Mouse (Mus musculus): ENCODE results near the gene Plxna2. TPM values are rescaled to one million over a fixed set of nuclear protein-coding genes. Genes with fewer than 3 reads are reported as not detected.

The Plxna2 gene
- polyA plus RNA-seq, 1 experiment from 2014 or later, result 26.4 TPM

GRCm38 (mm10) chr1:194773899-194774298 lies 155.9 kb downstream of the Plxna2 start:
- no peak overlapping the region for H3K4me3 ChIP-seq (ENCODE audit: low read depth, low read length)
- no peak for ATAC-seq (ENCODE audit: insufficient read depth, low FRiP score, low TSS enrichment)
- no peak for DNase-seq (ENCODE audit: low spot score)
- H3K27ac ChIP-seq (ENCODE audit: low read depth, low read length), result no peak overlapping the region
- H3K27me3 ChIP-seq (ENCODE audit: control insufficient read depth, insufficient read depth, low read length), result no peaks in the 10 kb centered on the region
- H3K4me1 ChIP-seq (ENCODE audit: control insufficient read depth, insufficient read depth, low read length), result no peaks in the 10 kb centered on the region
- 70% methylated on average over 3 of the region's 3 CpGs for WGBS
- no peak overlapping the region for H3K9ac ChIP-seq (ENCODE audit: low read length)
- no peaks in the 10 kb centered on the region for H3K9me3 ChIP-seq (ENCODE audit: control insufficient read depth, low read length)
- no peak overlapping the region for H3K4me2 ChIP-seq (ENCODE audit: low read depth)
- H3K36me3 ChIP-seq (ENCODE audit: control insufficient read depth, insufficient read depth, low read length), result no peaks in the 10 kb centered on the region

GRCm38 (mm10) chr1:194774350-194774749 lies 156.3 kb downstream of the Plxna2 start:
- ATAC-seq (ENCODE audit: insufficient read depth, low FRiP score, low TSS enrichment) (no peak), DNase-seq (ENCODE audit: low spot score) (no peak)
- H3K9ac ChIP-seq (ENCODE audit: low read length), result no peak overlapping the region
- no peaks in the 10 kb centered on the region for H3K27me3 ChIP-seq (ENCODE audit: control insufficient read depth, insufficient read depth, low read length)
- H3K27ac ChIP-seq (ENCODE audit: low read depth, low read length), result no peak overlapping the region
- 76% methylated on average over 2 of the region's 2 CpGs for WGBS
- H3K36me3 ChIP-seq (ENCODE audit: control insufficient read depth, insufficient read depth, low read length), result no peaks in the 10 kb centered on the region
- no peak overlapping the region for H3K4me2 ChIP-seq (ENCODE audit: low read depth)
- no peaks in the 10 kb centered on the region for H3K4me1 ChIP-seq (ENCODE audit: control insufficient read depth, insufficient read depth, low read length)
- no peak overlapping the region for H3K4me3 ChIP-seq (ENCODE audit: low read depth, low read length)
- no peaks in the 10 kb centered on the region for H3K9me3 ChIP-seq (ENCODE audit: control insufficient read depth, low read length)

- DNase-seq (ENCODE audit: low spot score) (no peak), ATAC-seq (ENCODE audit: insufficient read depth, low FRiP score, low TSS enrichment) (no peak)
- H3K9ac ChIP-seq (ENCODE audit: low read length), result no peak overlapping the region
- no peaks in the 10 kb centered on the region for H3K4me1 ChIP-seq (ENCODE audit: control insufficient read depth, insufficient read depth, low read length)
- H3K4me3 ChIP-seq (ENCODE audit: low read depth, low read length), result no peak overlapping the region
- H3K27me3 ChIP-seq (ENCODE audit: control insufficient read depth, insufficient read depth, low read length), result no peaks in the 10 kb centered on the region
- WGBS, result 73% methylated on average over 1 of the region's 1 CpGs
- H3K27ac ChIP-seq (ENCODE audit: low read depth, low read length), result no peak overlapping the region
- no peaks in the 10 kb centered on the region for H3K9me3 ChIP-seq (ENCODE audit: control insufficient read depth, low read length)
- H3K36me3 ChIP-seq (ENCODE audit: control insufficient read depth, insufficient read depth, low read length), result no peaks in the 10 kb centered on the region
- H3K4me2 ChIP-seq (ENCODE audit: low read depth), result no peak overlapping the region
Measured at GRCm38 (mm10) chr1:194774754-194775153, 156.7 kb downstream of the Plxna2 start.

- Histone ChIP-seq H3K4me2 (ENCODE audit: low read depth) (no peak overlapping the region), H3K36me3 (ENCODE audit: control insufficient read depth, insufficient read depth, low read length) (no peaks in the 10 kb centered on the region), H3K4me3 (ENCODE audit: low read depth, low read length) (no peak overlapping the region), H3K4me1 (ENCODE audit: control insufficient read depth, insufficient read depth, low read length) (no peaks in the 10 kb centered on the region), H3K9me3 (ENCODE audit: control insufficient read depth, low read length) (no peaks in the 10 kb centered on the region), H3K9ac (ENCODE audit: low read length) (no peak overlapping the region), H3K27ac (ENCODE audit: low read depth, low read length) (no peak overlapping the region), H3K27me3 (ENCODE audit: control insufficient read depth, insufficient read depth, low read length) (no peaks in the 10 kb centered on the region)
- DNase-seq (ENCODE audit: low spot score) (no peak), ATAC-seq (ENCODE audit: insufficient read depth, low FRiP score, low TSS enrichment) (no peak)
Measured at GRCm38 (mm10) chr1:194775656-194776374, 157.8 kb downstream of the Plxna2 start.

- 90% methylated on average over 5 of the region's 5 CpGs for whole genome bisulfite sequencing
- Histone ChIP-seq H3K27me3 (ENCODE audit: control insufficient read depth, insufficient read depth, low read length) (no peaks in the 10 kb centered on the region), H3K36me3 (ENCODE audit: control insufficient read depth, insufficient read depth, low read length) (no peaks in the 10 kb centered on the region), H3K4me1 (ENCODE audit: control insufficient read depth, insufficient read depth, low read length) (no peaks in the 10 kb centered on the region), H3K4me3 (ENCODE audit: low read depth, low read length) (no peak overlapping the region), H3K27ac (ENCODE audit: low read depth, low read length) (no peak overlapping the region), H3K9me3 (ENCODE audit: control insufficient read depth, low read length) (no peaks in the 10 kb centered on the region), H3K4me2 (ENCODE audit: low read depth) (no peak overlapping the region), H3K9ac (ENCODE audit: low read length) (no peak overlapping the region)
- no peak for ATAC-seq (ENCODE audit: insufficient read depth, low FRiP score, low TSS enrichment)
- no peak for DNase-seq (ENCODE audit: low spot score)
Measured at GRCm38 (mm10) chr1:194776510-194777244, 158.7 kb downstream of the Plxna2 start.

- Histone ChIP-seq H3K4me2 (ENCODE audit: low read depth) (no peak overlapping the region), H3K4me1 (ENCODE audit: control insufficient read depth, insufficient read depth, low read length) (no peaks in the 10 kb centered on the region), H3K4me3 (ENCODE audit: low read depth, low read length) (no peak overlapping the region), H3K27ac (ENCODE audit: low read depth, low read length) (no peak overlapping the region), H3K9ac (ENCODE audit: low read length) (no peak overlapping the region), H3K9me3 (ENCODE audit: control insufficient read depth, low read length) (no peaks in the 10 kb centered on the region), H3K36me3 (ENCODE audit: control insufficient read depth, insufficient read depth, low read length) (no peaks in the 10 kb centered on the region), H3K27me3 (ENCODE audit: control insufficient read depth, insufficient read depth, low read length) (no peaks in the 10 kb centered on the region)
- WGBS, result 86% methylated on average over 2 of the region's 2 CpGs
- ATAC-seq (ENCODE audit: insufficient read depth, low FRiP score, low TSS enrichment), result no peak
- no peak for DNase-seq (ENCODE audit: low spot score)
Measured at GRCm38 (mm10) chr1:194777608-194778007, 159.6 kb downstream of the Plxna2 start.

- no peak for DNase-seq (ENCODE audit: low spot score)
- H3K27ac ChIP-seq (ENCODE audit: low read depth, low read length), result no peak overlapping the region
Measured at GRCm38 (mm10) chr1:194780392-194780791, 162.4 kb downstream of the Plxna2 start.

GRCm38 (mm10) chr1:194780794-194781390 lies 162.9 kb downstream of the Plxna2 start:
- Histone ChIP-seq H3K4me3 (ENCODE audit: low read depth, low read length) (no peak overlapping the region), H3K9me3 (ENCODE audit: control insufficient read depth, low read length) (no peaks in the 10 kb centered on the region), H3K9ac (ENCODE audit: low read length) (no peak overlapping the region), H3K27me3 (ENCODE audit: control insufficient read depth, insufficient read depth, low read length) (no peaks in the 10 kb centered on the region), H3K36me3 (ENCODE audit: control insufficient read depth, insufficient read depth, low read length) (no peaks in the 10 kb centered on the region), H3K4me1 (ENCODE audit: control insufficient read depth, insufficient read depth, low read length) (no peaks in the 10 kb centered on the region), H3K27ac (ENCODE audit: low read depth, low read length) (no peak overlapping the region), H3K4me2 (ENCODE audit: low read depth) (no peak overlapping the region)
- 67% methylated on average over 5 of the region's 5 CpGs for WGBS
- ATAC-seq (ENCODE audit: insufficient read depth, low FRiP score, low TSS enrichment) (no peak), DNase-seq (ENCODE audit: low spot score) (no peak)

More at GRCm38 (mm10) chr1:194780392-194780791, 162.4 kb downstream of the Plxna2 start:
- Histone ChIP-seq H3K27me3 (ENCODE audit: control insufficient read depth, insufficient read depth, low read length) (no peaks in the 10 kb centered on the region), H3K4me2 (ENCODE audit: low read depth) (no peak overlapping the region), H3K4me3 (ENCODE audit: low read depth, low read length) (no peak overlapping the region), H3K4me1 (ENCODE audit: control insufficient read depth, insufficient read depth, low read length) (no peaks in the 10 kb centered on the region), H3K9ac (ENCODE audit: low read length) (no peak overlapping the region), H3K36me3 (ENCODE audit: control insufficient read depth, insufficient read depth, low read length) (no peaks in the 10 kb centered on the region), H3K9me3 (ENCODE audit: control insufficient read depth, low read length) (no peaks in the 10 kb centered on the region)
- 89% methylated on average over 3 of the region's 3 CpGs for WGBS
- ATAC-seq (ENCODE audit: insufficient read depth, low FRiP score, low TSS enrichment), result no peak
